Mouse (Mus musculus) liver, embryonic 14.5 days (tissue): ENCODE data around the gene Fancd2.

Experiments
- CTCF ChIP-seq: IDR thresholded peaks from 2 replicates; pipeline ENCODE4 v1.5.1; 2016; ENCODE audit warnings: antibody characterized with exemption, low read depth, control low read depth
- EP300 ChIP-seq: IDR thresholded peaks from 2 replicates; pipeline ENCODE4 v1.6.1; 2016; ENCODE audit warnings: antibody characterized with exemption, low read depth

DNA sequence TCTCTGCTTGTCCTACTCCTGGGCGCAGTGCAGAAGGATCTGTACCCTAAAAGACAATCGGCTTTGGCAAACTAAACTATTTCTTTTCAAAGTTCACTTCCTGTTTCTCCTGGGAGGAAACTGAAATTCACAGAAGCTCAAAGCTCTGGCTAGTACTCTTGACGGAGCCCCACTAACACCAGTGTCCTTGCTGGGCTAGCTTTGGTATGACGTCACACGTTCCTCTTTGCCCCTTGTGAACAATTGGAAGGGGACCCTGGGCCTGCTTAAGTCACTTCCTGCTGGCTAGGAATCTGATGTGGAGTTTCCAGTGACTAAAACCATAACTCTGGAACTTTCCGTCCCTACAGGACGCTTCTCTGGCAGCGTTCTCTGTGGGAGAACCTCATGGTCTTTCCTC, 113.3 kb downstream of the Fancd2 start:
- no peak for TF ChIP-seq CTCF
- TF ChIP-seq EP300 = no peak
